Mouse (Mus musculus) ES-E14 (cell line): ENCODE data around the gene Capn1. TPM values are rescaled to one million over a fixed set of nuclear protein-coding genes. Genes with fewer than 3 reads are reported as not detected.
A peak's percentile ranks its signal among the peaks of the same experiment; 100 is the strongest.

Experiments
- DNase-seq: peaks from one replicate; pipeline ENCODE4 v3.0.0-alpha.2; 2013; ENCODE audit warnings: low read depth, low spot score
- H3K27ac ChIP-seq: 2 replicates; pipeline ENCODE4 v1.5.1; 2012; ENCODE audit warnings: low read depth, mild to moderate bottlenecking, low read length, moderate library complexity, mixed read lengths; ENCODE audit not compliant: poor library complexity, insufficient read depth, severe bottlenecking
- H3K36me3 ChIP-seq: 2 replicates; pipeline ENCODE4 v1.6.1; 2012; ENCODE audit warnings: mild to moderate bottlenecking, low read length, moderate library complexity, mixed read lengths; ENCODE audit not compliant: control insufficient read depth, poor library complexity, insufficient read depth, severe bottlenecking
- H3K4me1 ChIP-seq, 2 experiments: fragments of 150-350 bp in 1 of 2; sonication (generic) in 1 of 2; 2 replicates each; pipeline ENCODE4 v1.6.1; 2012; ENCODE audit warnings: low read length in 2 of 2, mild to moderate bottlenecking in 1 of 2, mixed read lengths in 1 of 2; ENCODE audit not compliant: control insufficient read depth in 2 of 2, insufficient read depth in 2 of 2, poor library complexity in 1 of 2
- H3K4me3 ChIP-seq, 2 experiments: fragments of 150-350 bp in 1 of 2; sonication (generic) in 1 of 2; 2 replicates each; pipeline ENCODE4 v1.5.1; 2012; ENCODE audit warnings: low read length in 2 of 2, low read depth in 1 of 2, mild to moderate bottlenecking in 1 of 2, mixed read lengths in 1 of 2; ENCODE audit not compliant: insufficient read depth in 1 of 2, poor library complexity in 1 of 2, severe bottlenecking in 1 of 2
- H3K9ac ChIP-seq: 2 replicates; pipeline ENCODE4 v1.6.1; 2012; ENCODE audit warnings: low read depth, mild to moderate bottlenecking, low read length, mixed read lengths; ENCODE audit not compliant: poor library complexity, insufficient read depth, severe bottlenecking
- H3K9me3 ChIP-seq: fragments of 150-350 bp; sonication (generic); 2 replicates; pipeline ENCODE4 v1.6.1; 2012; ENCODE audit warnings: low read depth, mild to moderate bottlenecking, low read length; ENCODE audit not compliant: control insufficient read depth, insufficient read depth
- CHD2 ChIP-seq: IDR thresholded peaks from 2 replicates; pipeline ENCODE4 v1.6.1; 2014; ENCODE audit warnings: mild to moderate bottlenecking, low read depth, low read length, inconsistent platforms
- HCFC1 ChIP-seq: IDR thresholded peaks from 2 replicates; pipeline ENCODE4 v1.6.1; 2012; ENCODE audit warnings: low read length, inconsistent platforms, borderline replicate concordance; ENCODE audit not compliant: insufficient read depth
- MAFK ChIP-seq: IDR thresholded peaks from 2 replicates; pipeline ENCODE4 v1.6.1; 2014; ENCODE audit warnings: mild to moderate bottlenecking, low read depth, low read length, inconsistent platforms; ENCODE audit not compliant: insufficient read depth
- ZC3H11A ChIP-seq: IDR thresholded peaks from 2 replicates; pipeline ENCODE4 v1.6.1; 2012; ENCODE audit warnings: low read depth, mild to moderate bottlenecking, inconsistent platforms, low read length, borderline replicate concordance
- ZNF384 ChIP-seq: IDR thresholded peaks from 2 replicates; pipeline ENCODE4 v1.6.1; 2012; ENCODE audit warnings: low read depth, low read length, inconsistent platforms
- in situ Hi-C, 2 experiments: fragments of 600-800 bp; cut with MboI; formaldehyde crosslinking; loops; one replicate each; pipeline ENCODE4 v1.15.1; 2025; ENCODE audit warnings: low sequenced_read_pairs in 2 of 2, inconsistent platforms in 1 of 2; ENCODE audit not compliant: unreplicated experiment in 2 of 2
- total RNA-seq: library from RNA; depleted of rRNA; stranded (reverse); fragments of 300-350 nt; gene quantifications from 2 replicates; pipeline ENCODE4 v1.2.3, GENCODE M21; 2012

Gene Capn1
- total RNA-seq, 1 experiment, result 20.4 TPM

DNA sequence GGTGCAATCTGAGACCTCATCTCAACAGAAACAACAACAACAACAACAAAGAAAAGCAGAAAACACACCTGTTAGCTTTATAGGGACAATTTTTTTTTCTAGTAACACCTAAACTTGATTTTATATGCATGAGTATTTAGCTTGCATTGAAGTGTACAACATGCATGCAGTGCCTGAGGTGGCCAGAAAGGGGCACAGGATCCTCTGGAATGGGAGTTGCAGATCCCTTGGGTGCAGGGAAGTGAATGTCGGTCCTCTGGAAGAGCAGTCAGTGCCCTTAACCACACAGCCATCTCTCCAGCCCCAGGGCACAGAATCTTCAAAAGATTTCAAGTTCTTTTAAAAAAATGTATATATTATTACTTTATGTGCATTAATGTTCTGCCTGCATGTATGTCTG is 53.0 kb downstream of the Capn1 start:
- Histone ChIP-seq H3K27ac (no peak overlapping the region), H3K9ac (peak overlapping the region; percentile 60), H3K4me1 (peaks cover 5% of the 10 kb centered on the region in 2 experiments; a peak in 2 of 4 replicates), H3K4me3 (peak overlapping the region; percentile 77 to 81; a peak in 3 of 4 replicates), H3K9me3 (no peaks in the 10 kb centered on the region), H3K36me3 (peaks cover 16% of the 10 kb centered on the region)
- no peak for DNase-seq
- in situ Hi-C loops, result loop anchor here (5.0 to 10.0 kb wide), 2 partner anchors 162 to 165 kb away; partner anchors contain the start of gene Snx15 (in 2 of the 2)
- TF ChIP-seq HCFC1, result no peak
- no peak for TF ChIP-seq ZC3H11A
- no peak for TF ChIP-seq MAFK

DNA sequence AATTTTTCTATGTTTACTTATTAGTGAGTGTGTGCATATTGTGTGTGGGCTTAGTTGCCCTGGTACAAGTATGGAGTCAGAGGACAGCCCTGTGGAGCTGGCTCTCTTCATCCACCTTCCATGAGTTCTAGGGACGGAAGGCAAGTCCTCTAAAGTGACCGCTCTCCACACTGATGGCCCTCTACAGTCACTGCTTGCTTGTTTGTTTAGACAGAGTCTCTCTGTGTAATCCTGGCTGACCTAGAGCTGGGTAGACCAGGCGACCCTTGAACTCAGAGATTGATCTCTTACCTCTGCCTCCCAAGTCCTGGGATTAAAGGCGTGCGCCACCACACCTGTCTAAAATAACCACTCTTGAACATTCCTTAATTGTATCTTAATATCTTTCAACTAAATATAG is 58.3 kb downstream of the Capn1 start:
- Histone ChIP-seq H3K4me3 (no peak overlapping the region), H3K9me3 (no peaks in the 10 kb centered on the region), H3K4me1 (peaks cover 0 to 12% of the 10 kb centered on the region in 2 experiments; a peak in 2 of 4 replicates), H3K36me3 (peaks cover 57% of the 10 kb centered on the region), H3K9ac (no peak overlapping the region), H3K27ac (no peak overlapping the region)
- in situ Hi-C loops, result no loop called here
- TF ChIP-seq CHD2 (no peak), MAFK (no peak), ZC3H11A (no peak), HCFC1 (no peak), ZNF384 (no peak)
- no peak for DNase-seq

DNA sequence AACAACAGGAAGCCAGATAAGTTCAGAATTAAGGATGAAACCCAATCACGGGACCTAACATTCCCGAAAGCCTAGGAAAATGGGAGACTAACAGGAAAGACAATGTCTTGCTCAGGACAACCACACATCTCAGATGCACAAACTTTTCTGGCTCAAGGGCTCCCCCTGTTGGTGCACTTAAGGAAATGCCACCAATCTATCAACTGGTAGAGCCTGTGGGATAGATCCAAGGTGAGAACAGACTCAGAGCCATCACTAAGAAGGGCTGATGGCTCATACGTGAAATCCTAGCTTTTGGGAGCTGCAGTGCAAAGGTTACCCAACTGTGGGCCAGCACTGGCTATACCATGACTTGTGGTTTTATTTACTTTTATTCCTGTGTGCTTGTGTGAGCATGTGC is 59.0 kb downstream of the Capn1 start:
- Histone ChIP-seq H3K4me3 (no peak overlapping the region), H3K9me3 (no peaks in the 10 kb centered on the region), H3K4me1 (peaks cover 0 to 12% of the 10 kb centered on the region in 2 experiments; a peak in 2 of 4 replicates), H3K36me3 (peaks cover 61% of the 10 kb centered on the region), H3K9ac (no peak overlapping the region), H3K27ac (no peak overlapping the region)
- in situ Hi-C loops, result no loop called here
- TF ChIP-seq ZC3H11A (no peak), MAFK (no peak), ZNF384 (no peak), HCFC1 (no peak), CHD2 (no peak)
- DNase-seq, result peak; percentile 82

DNA sequence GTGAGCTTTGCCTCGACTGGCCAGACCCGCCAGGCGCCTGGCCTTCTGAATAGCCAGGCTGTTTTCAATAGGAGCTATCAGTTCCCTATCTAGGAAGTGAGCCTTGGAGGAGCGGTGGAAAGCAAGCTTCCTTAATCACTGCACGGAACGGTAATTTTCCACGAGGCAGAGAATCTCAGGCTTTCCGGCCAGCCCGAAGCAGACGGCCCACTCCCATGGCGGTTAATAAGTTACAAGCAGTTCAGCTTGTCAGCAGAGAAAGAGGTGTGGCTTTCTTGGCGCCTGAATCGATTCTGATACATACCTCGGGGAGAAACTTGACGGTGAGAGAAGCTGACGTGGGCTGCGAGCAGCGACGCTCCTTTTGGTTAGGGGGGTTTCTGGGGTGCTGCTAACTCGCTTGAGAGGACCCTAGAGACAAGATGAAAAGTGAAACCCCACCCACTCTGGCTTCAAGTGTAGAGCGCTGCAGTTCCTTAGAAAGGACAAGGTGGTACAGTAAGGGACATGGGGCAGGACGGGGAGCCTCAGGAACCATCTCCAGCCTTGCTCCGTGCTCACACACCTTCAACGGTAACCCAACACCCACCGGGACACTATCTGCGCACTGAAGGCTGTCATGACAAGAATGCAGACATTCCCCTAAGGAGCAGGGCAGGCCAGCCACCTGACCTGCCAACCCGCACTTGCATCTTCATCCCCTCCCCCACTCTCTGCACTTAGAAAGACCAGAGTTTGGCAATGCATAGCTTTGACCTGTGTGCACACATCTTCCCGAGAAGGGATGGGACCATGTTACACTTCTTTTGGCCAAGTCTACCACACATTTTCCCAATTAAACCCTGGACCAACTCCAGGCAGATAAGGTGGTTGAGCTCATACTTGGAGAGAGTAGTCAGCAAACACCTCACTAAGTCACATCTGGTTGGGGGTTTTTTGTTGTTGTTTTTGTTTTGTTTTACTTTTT is 59.7 kb downstream of the Capn1 start:
- no peaks in the 10 kb centered on the region for H3K9me3 ChIP-seq
- H3K9ac ChIP-seq, result 0 out of 2 replicates have a peak overlapping the region, but pooled peaks have one; percentile 1
- H3K4me1 ChIP-seq, result peaks cover 0 to 12% of the 10 kb centered on the region in 2 experiments; a peak in 2 of 4 replicates
- in situ Hi-C loops, result no loop called here
- peak overlapping the region; percentile 13; the same call in 1 of the 2 replicates for H3K27ac ChIP-seq
- TF ChIP-seq MAFK (no peak), ZC3H11A (no peak), ZNF384 (no peak), CHD2 (no peak), HCFC1 (no peak)
- no peak overlapping the region for H3K4me3 ChIP-seq
- peaks cover 63% of the 10 kb centered on the region for H3K36me3 ChIP-seq
- DNase-seq, result no peak
